Mouse (Mus musculus) heart, embryonic 11.5 days (tissue): Measurements from ENCODE around the gene Rapgef2. TPM values are rescaled to one million over a fixed set of nuclear protein-coding genes. Genes with fewer than 3 reads are reported as not detected.
"Not testable (repeated sequence)": the region's sequence is repeated elsewhere in the genome, so short reads cannot be mapped to it uniquely, and the experiment has no call there.

ENCODE experiments used
- ATAC-seq: fragments of 200-750 bp; cut with Nextera tagmentation; replicated peaks from 2 replicates; pipeline ENCODE4 v1.8.0; 2017; ENCODE audit warnings: moderate library complexity; ENCODE audit not compliant: insufficient number of reproducible peaks, low FRiP score, low TSS enrichment
- H3K27ac ChIP-seq: fragments of 300-500 bp; sonication (generic); 2 replicates; pipeline ENCODE4 v1.5.1; 2014; ENCODE audit warnings: mild to moderate bottlenecking, low read depth, low read length
- H3K27me3 ChIP-seq: fragments of 300-500 bp; sonication (generic); 2 replicates; pipeline ENCODE4 v1.6.1; 2014; ENCODE audit warnings: mild to moderate bottlenecking, low read length, mixed read lengths; ENCODE audit not compliant: control insufficient read depth, insufficient read depth
- H3K36me3 ChIP-seq: fragments of 300-500 bp; sonication (generic); 2 replicates; pipeline ENCODE4 v1.6.1; 2014; ENCODE audit warnings: mild to moderate bottlenecking, low read length, moderate library complexity, mixed read lengths; ENCODE audit not compliant: control insufficient read depth, insufficient read depth
- H3K4me1 ChIP-seq: fragments of 300-500 bp; sonication (generic); 2 replicates; pipeline ENCODE4 v1.6.1; 2014; ENCODE audit warnings: low read length; ENCODE audit not compliant: control insufficient read depth, insufficient read depth
- H3K4me2 ChIP-seq: fragments of 300-500 bp; sonication (generic); 2 replicates; pipeline ENCODE4 v1.6.1; 2014; ENCODE audit warnings: mild to moderate bottlenecking, moderate library complexity
- H3K4me3 ChIP-seq: fragments of 300-500 bp; sonication (generic); 2 replicates; pipeline ENCODE4 v1.5.1; 2014; ENCODE audit warnings: low read depth, low read length
- H3K9ac ChIP-seq: fragments of 300-500 bp; sonication (generic); 2 replicates; pipeline ENCODE4 v1.6.1; 2014; ENCODE audit warnings: mild to moderate bottlenecking, low read depth, low read length, moderate library complexity
- H3K9me3 ChIP-seq: fragments of 300-500 bp; sonication (generic); replicated peaks from 2 replicates; pipeline ENCODE4 v1.6.1; 2016; ENCODE audit warnings: low read length; ENCODE audit not compliant: control insufficient read depth
- WGBS: fragments of 180-500 bp; shearing (Covaris S2); extraction: QIAGEN DNeasy Blood & Tissue Kit; methylation state at CpG from one replicate; pipeline ENCODE4 v1.1.7; 2014; ENCODE audit not compliant: insufficient replicate concordance; 5-methylcytosine and 5-hydroxymethylcytosine counted together
- polyA plus RNA-seq: library from polyadenylated mRNA; unstranded; fragments of >200 nt; fragmentation: Nextera tagmentation; extraction: Ambion mirVana; gene quantifications from 2 replicates; pipeline ENCODE4 v1.2.1, GENCODE M21; 2014

The Rapgef2 gene
- polyA plus RNA-seq, 1 experiment from 2014 or later: 5.9 TPM

DNA sequence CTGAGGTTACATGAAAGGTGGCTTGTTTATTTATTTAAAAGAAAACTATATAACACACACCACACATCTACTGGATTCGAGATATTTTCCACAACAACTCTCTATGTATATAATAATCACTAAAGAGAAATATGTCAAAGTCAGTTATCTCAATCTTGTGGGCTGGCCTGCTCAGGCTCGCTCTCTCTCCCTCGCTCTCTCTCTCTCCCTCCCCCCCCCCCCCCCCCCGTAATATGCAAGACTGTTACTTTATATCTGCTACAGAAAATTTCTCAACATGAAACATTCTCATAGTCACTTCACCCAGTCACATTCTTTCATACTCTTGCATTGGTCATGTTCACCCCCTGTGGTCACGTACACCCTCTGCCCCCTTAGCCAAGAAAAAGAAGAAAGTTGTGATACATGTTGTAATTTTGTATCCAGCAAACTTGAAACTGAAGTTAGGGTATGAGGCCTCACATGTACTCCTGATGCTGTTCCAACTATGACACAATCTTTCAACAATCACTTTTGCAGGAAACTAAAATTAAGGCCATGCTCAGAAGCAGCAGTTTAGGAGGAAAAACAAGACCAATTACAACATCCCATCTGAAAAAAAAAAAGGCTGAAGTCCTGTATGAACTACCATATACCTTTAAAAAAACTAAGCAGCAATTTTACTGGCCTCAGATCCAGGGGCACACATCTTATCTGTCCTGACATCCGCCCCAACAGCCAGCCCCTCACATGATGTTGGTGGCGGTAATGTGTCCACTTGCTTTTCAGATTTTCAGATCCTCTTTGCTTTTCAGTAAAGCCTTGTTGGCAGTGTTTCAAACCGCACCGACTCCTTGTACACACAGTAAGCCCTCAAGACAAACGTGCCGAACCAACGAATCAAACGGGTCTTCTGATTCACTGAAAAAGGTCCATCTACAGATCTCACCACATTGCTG, 52.6 kb downstream of the Rapgef2 start:
- Histone ChIP-seq H3K4me2 (no peak overlapping the region), H3K4me1 (peaks cover 20% of the 10 kb centered on the region), H3K9ac (no peak overlapping the region), H3K9me3 (no peaks in the 10 kb centered on the region), H3K27me3 (no peaks in the 10 kb centered on the region), H3K4me3 (no peak overlapping the region), H3K27ac (no peak overlapping the region), H3K36me3 (no peaks in the 10 kb centered on the region)
- ATAC-seq: no peak
- WGBS: 69% methylated on average over 13 of the region's 13 CpGs

DNA sequence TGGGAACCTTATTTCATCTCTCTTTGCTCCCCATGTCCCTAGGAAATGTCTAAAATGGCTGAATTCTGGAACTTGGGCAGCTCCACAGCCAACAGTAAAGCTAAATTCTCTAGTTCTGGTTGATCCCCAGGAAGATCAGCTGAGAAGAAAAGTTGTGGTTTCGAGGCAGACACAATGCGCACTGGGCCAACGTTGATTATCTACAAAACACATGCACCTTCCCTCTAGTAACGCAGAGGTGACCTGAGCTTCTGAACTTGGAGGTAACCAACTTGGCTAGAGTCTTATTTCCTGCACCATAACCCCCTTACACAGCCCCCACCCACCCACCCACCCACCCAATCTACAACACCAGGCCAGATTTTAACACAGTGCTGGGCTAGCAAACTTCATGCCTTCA, 55.6 kb downstream of the Rapgef2 start:
- no peaks in the 10 kb centered on the region for H3K27me3 ChIP-seq
- H3K4me3 ChIP-seq: no peak overlapping the region
- no peak overlapping the region for H3K9ac ChIP-seq
- no peaks in the 10 kb centered on the region for H3K36me3 ChIP-seq
- H3K9me3 ChIP-seq: no peaks in the 10 kb centered on the region
- WGBS: 84% methylated on average over 4 of the region's 4 CpGs
- no peak for ATAC-seq
- no peak overlapping the region for H3K4me2 ChIP-seq
- peaks cover 3% of the 10 kb centered on the region; the same call in 1 of the 2 replicates for H3K4me1 ChIP-seq
- no peak overlapping the region for H3K27ac ChIP-seq

- H3K9ac ChIP-seq: no peak overlapping the region
- ATAC-seq: no peak
- H3K9me3 ChIP-seq: no peaks in the 10 kb centered on the region
- no peak overlapping the region for H3K4me3 ChIP-seq
- H3K27ac ChIP-seq: no peak overlapping the region
- 71% methylated on average over 6 of the region's 6 CpGs for WGBS
- H3K27me3 ChIP-seq: no peaks in the 10 kb centered on the region
- no peaks in the 10 kb centered on the region for H3K36me3 ChIP-seq
- no peak overlapping the region for H3K4me2 ChIP-seq
- peaks cover 3% of the 10 kb centered on the region; the same call in 1 of the 2 replicates for H3K4me1 ChIP-seq
These were observed 56.8 kb downstream of the Rapgef2 start for GRCm38 (mm10) chr3:79229546-79229945.

DNA sequence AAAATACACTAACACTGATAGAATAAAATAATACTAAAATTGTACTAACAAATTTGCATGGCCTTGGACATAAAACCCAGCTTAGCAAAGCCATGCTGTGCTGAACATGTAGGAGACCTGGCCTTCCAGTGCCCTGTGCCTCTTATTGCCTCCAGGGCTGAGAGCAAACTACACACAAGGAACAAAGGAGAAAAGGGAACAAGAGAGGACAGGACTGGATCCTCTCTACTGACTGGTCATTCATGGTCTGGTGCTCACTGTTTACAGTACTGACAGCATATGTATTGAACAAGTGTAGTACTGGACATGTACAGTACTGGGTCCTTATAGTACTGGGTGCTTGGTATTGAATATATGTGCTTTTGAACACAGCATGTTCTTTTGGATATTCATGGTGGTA, 58.0 kb downstream of the Rapgef2 start:
- no peaks in the 10 kb centered on the region for H3K4me1 ChIP-seq
- no peak overlapping the region for H3K9ac ChIP-seq
- no peaks in the 10 kb centered on the region for H3K9me3 ChIP-seq
- no peaks in the 10 kb centered on the region for H3K27me3 ChIP-seq
- H3K4me2 ChIP-seq: no peak overlapping the region
- no peak for ATAC-seq
- H3K4me3 ChIP-seq: no peak overlapping the region
- H3K27ac ChIP-seq: no peak overlapping the region
- H3K36me3 ChIP-seq: no peaks in the 10 kb centered on the region

- WGBS: 81% methylated on average over 17 of the region's 17 CpGs
- Histone ChIP-seq H3K9me3 (no peaks in the 10 kb centered on the region), H3K36me3 (no peaks in the 10 kb centered on the region), H3K4me3 (no peak overlapping the region), H3K4me1 (no peaks in the 10 kb centered on the region), H3K9ac (no peak overlapping the region), H3K27me3 (no peaks in the 10 kb centered on the region), H3K27ac (no peak overlapping the region), H3K4me2 (no peak overlapping the region)
- ATAC-seq: no peak
These were observed 58.8 kb downstream of the Rapgef2 start for GRCm38 (mm10) chr3:79227356-79228088.

DNA sequence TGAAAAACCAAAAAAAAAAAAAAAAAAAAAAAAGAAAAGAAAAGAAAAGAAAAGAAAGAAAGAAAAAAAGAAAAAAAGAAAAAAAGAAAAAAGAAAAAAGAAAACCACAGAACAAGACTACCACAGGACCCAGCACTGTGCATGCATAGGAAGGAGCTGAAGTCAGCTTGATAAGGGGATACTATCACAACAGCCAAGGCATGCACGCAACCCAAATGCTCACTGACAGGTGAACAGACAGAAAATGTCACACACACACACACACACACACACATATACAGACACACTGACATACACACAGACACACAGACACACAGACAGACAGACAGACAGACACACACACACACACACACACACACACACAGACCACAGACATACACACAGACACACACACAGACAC, 59.5 kb downstream of the Rapgef2 start:
- not testable (repeated sequence) for H3K4me2 ChIP-seq, H3K27ac ChIP-seq, H3K36me3 ChIP-seq, H3K4me3 ChIP-seq, ATAC-seq, H3K4me1 ChIP-seq, H3K9ac ChIP-seq, H3K9me3 ChIP-seq, H3K27me3 ChIP-seq
- 50% methylated on average over 1 of the region's 1 CpGs for WGBS

GRCm38 (mm10) chr3:79225888-79226287, 60.4 kb downstream of the Rapgef2 start:
- WGBS: 80% methylated on average over 6 of the region's 6 CpGs
- Histone ChIP-seq H3K4me1 (no peaks in the 10 kb centered on the region), H3K9me3 (no peaks in the 10 kb centered on the region), H3K27me3 (no peaks in the 10 kb centered on the region), H3K4me2 (no peak overlapping the region), H3K4me3 (no peak overlapping the region), H3K27ac (no peak overlapping the region), H3K36me3 (no peaks in the 10 kb centered on the region), H3K9ac (no peak overlapping the region)
- ATAC-seq: no peak

- 77% methylated on average over 7 of the region's 7 CpGs for WGBS
- H3K4me3 ChIP-seq: no peak overlapping the region
These were observed 62.0 kb downstream of the Rapgef2 start for GRCm38 (mm10) chr3:79224352-79224751.

More at GRCm38 (mm10) chr3:79224352-79224751, 62.0 kb downstream of the Rapgef2 start:
- Histone ChIP-seq H3K36me3 (no peaks in the 10 kb centered on the region), H3K4me1 (no peaks in the 10 kb centered on the region), H3K9ac (no peak overlapping the region; the same call in 1 of the 2 replicates), H3K27me3 (no peaks in the 10 kb centered on the region), H3K27ac (no peak overlapping the region), H3K4me2 (no peak overlapping the region), H3K9me3 (no peaks in the 10 kb centered on the region)
- ATAC-seq: no peak
